Mouse (Mus musculus) thymus, adult 2 months (tissue): ENCODE measurements at regions not wholly inside any gene's neighbourhood (a gene's known extent, or its start where the extent isn't known, plus 50 kb on each side); places are given as distances from the start of the nearest gene placed in this dataset.
"Not testable (repeated sequence)": the region's sequence is repeated elsewhere in the genome, so short reads cannot be mapped to it uniquely, and the experiment has no call there.

Source experiments
- DNase-seq: peaks from one replicate; pipeline ENCODE4 v3.0.0; 2021
- H3K27ac ChIP-seq: fragments of 200-500 bp; 2 replicates; pipeline ENCODE4 v1.5.1; 2012; ENCODE audit warnings: low read length, control low read depth; ENCODE audit not compliant: control insufficient read depth, insufficient read depth
- H3K27me3 ChIP-seq: fragments of 200-500 bp; 2 replicates; pipeline ENCODE4 v1.6.1; 2012; ENCODE audit warnings: mild to moderate bottlenecking, low read length, moderate library complexity, mixed read lengths; ENCODE audit not compliant: control insufficient read depth, insufficient read depth
- H3K36me3 ChIP-seq: fragments of 200-500 bp; 2 replicates; pipeline ENCODE4 v1.6.1; 2012; ENCODE audit warnings: mild to moderate bottlenecking, low read length, moderate library complexity; ENCODE audit not compliant: control insufficient read depth, insufficient read depth
- H3K4me1 ChIP-seq: fragments of 200-500 bp; replicated peaks from 2 replicates; pipeline ENCODE4 v1.6.1; 2012; ENCODE audit warnings: low read length; ENCODE audit not compliant: control insufficient read depth, insufficient read depth
- H3K4me3 ChIP-seq: fragments of 200-500 bp; 2 replicates; pipeline ENCODE4 v1.5.1; 2012; ENCODE audit warnings: mild to moderate bottlenecking, low read length, control low read depth, moderate library complexity; ENCODE audit not compliant: control insufficient read depth, insufficient read depth
- CTCF ChIP-seq: fragments of 200-500 bp; IDR thresholded peaks from 2 replicates; pipeline ENCODE4 v1.5.1; 2012; ENCODE audit warnings: mild to moderate bottlenecking, control low read depth, low read length, moderate library complexity, borderline replicate concordance; ENCODE audit not compliant: control insufficient read depth, poor library complexity, insufficient read depth; ENCODE audit errors: extremely low read depth
- POLR2A ChIP-seq: fragments of 200-500 bp; IDR thresholded peaks from 2 replicates; pipeline ENCODE4 v1.6.1; 2012; ENCODE audit warnings: mild to moderate bottlenecking, low read length, control low read depth, moderate library complexity; ENCODE audit not compliant: control insufficient read depth, poor library complexity, insufficient read depth; ENCODE audit errors: extremely low read depth
- WGBS: fragments of 180-500 bp; shearing (Covaris S2); methylation state at CpG from one replicate; pipeline ENCODE4 v1.1.7; 2018; 5-methylcytosine and 5-hydroxymethylcytosine counted together

DNA sequence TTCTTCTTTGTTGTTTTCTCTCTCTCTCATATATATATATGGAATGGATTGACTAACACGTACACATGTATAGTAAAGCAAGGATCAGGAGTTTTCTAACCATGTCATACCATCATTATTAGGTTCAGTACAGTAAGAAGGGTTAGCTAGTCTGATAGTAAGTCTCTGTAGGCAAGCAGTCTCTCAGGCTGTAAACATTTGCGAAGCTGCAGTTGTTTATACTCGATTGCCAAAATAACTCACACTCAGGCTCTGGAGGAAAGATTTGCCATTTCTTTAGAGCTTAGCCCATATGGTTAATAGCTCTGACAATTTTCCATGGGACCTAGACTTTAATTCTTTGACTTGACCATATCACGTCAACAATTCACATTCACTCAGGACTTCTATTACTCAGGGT, 348.3 kb upstream of the Slc10a2 start:
- H3K4me3 ChIP-seq: no peak overlapping the region
- H3K4me1 ChIP-seq: no peaks in the 10 kb centered on the region
- DNase-seq: no peak
- H3K27ac ChIP-seq: no peak overlapping the region
- 95% methylated on average over 4 of the region's 4 CpGs for WGBS
- H3K27me3 ChIP-seq: no peaks in the 10 kb centered on the region
- no peaks in the 10 kb centered on the region for H3K36me3 ChIP-seq
- no peak for TF ChIP-seq POLR2A
- no peak for TF ChIP-seq CTCF

DNA sequence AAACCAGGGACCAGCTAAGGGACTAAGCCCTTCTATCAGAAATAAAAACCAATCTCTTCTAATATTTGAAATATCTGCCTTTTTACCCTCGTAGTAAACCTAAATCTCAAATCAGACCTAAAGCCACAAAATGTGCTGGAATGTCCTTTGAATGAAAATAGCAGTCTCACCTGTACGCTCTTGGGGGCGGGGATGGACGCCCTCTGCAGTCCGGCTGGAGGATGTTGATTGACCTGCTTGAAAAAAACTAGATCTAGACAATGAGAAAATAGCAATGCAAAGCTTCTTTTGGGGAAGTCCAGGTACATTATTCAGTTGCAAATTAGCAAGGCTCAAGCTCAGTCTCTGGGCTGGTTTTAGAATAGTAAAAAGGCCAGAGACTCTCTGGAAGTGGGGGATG, 337.1 kb upstream of the Slc10a2 start:
- H3K36me3 ChIP-seq, H3K4me1 ChIP-seq, DNase-seq, H3K4me3 ChIP-seq, H3K27ac ChIP-seq, H3K27me3 ChIP-seq: not testable (repeated sequence)
- 91% methylated on average over 5 of the region's 5 CpGs for WGBS

DNA sequence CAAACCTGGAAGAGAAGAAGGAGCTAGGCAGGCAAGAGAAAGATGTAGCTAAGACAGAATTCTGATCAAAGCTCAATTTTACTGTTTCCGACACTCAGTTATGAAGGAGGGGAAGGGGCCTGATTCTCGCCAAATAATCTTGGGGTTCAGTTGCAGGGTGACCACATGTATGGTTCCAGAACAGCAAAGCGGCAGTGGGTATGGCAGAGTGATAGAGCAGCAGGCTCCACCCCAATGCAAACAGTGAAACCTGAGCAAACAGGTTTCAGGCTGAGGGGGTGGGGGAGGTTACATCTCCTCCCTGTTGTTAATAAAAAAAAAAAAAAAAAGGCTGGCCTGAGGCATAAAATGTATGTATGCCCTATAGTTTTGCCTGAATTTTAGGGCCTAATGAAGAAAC, 335.3 kb upstream of the Slc10a2 start:
- WGBS: 97% methylated on average over 3 of the region's 3 CpGs

DNA sequence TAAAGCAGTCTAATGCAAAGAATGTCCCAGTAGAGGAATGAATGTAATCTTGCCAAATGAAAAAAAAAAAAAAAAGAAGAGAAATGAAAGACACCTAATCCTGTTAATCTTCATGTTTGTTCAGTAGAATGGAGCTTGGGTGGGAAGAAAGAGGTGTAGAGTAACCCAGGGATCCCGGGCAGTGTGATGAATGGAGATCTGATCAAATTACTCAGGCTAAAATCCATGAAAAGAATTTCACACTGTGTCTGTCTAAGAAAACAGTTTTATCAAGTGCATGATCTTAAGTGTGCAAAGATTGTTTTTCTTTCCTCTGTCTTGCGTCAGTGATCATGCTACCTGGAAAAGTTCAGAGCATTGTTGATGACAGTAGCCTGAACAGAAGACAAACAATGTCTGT, 333.9 kb upstream of the Slc10a2 start:
- Histone ChIP-seq H3K36me3 (no peaks in the 10 kb centered on the region), H3K4me3 (no peak overlapping the region), H3K4me1 (no peaks in the 10 kb centered on the region), H3K27ac (no peak overlapping the region), H3K27me3 (no peaks in the 10 kb centered on the region)
- 85% methylated on average over 2 of the region's 2 CpGs for WGBS
- no peak for TF ChIP-seq CTCF
- no peak for TF ChIP-seq POLR2A
- DNase-seq: no peak

More for the DNA sequence above, 335.3 kb upstream of the Slc10a2 start:
- H3K27me3 ChIP-seq, H3K4me1 ChIP-seq, DNase-seq, H3K27ac ChIP-seq, H3K4me3 ChIP-seq, H3K36me3 ChIP-seq: not testable (repeated sequence)

DNA sequence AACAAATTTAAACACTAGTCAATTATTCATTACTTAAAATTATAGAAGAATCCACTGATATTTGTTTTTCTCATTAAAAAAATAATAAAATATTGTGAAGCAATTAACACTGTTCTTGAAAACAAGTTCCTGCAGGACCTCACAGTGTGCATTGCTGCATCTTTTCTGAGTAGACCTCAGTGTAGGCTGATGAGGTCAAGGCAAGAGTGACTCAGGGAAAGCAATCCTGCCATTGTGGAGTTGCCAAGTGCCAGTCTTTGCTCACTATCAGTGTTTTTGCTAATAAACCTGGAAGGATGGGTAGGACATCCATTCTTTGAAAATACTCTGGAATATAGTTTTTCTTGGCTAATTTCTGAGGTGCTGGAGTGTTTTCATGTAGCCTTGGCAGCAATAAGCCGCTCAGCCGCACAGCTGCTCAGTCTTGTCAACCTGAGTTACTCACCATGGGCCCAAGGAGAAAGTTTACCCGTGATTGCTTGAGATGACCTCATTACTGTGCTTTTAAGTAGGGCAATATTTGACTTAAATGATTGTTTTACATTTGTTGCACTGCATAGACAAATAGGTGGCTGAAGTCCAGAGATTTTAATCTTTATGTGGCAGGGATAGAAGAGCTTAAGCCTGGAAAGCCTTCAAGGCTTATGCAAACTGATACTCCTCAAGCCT, 323.3 kb upstream of the Slc10a2 start:
- TF ChIP-seq POLR2A: no peak
- TF ChIP-seq CTCF: no peak
- Histone ChIP-seq H3K27me3 (no peaks in the 10 kb centered on the region), H3K27ac (no peak overlapping the region), H3K36me3 (no peaks in the 10 kb centered on the region), H3K4me1 (no peaks in the 10 kb centered on the region), H3K4me3 (no peak overlapping the region)
- 74% methylated on average over 3 of the region's 3 CpGs for WGBS
- DNase-seq: no peak

DNA sequence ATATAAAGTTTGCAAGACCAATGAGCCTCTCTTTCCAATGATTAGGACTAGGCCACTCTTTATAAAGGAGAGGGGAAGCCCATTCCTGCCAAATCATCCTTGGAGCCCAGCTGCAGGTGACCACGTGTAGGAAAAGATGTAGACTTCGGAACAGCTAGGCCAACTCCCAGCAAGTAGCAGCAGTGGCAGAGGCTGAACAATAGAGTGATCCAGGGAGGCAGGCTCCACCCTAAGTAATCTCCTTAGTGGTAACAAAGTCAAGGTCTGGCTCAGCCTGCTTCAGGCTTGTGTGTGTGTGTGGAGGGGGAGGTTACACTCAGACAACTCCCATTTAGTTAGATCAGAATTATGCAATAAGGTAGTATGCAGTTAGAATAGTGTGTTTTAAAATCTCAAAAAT, 311.7 kb upstream of the Slc10a2 start:
- not testable (repeated sequence) for H3K27ac ChIP-seq, H3K36me3 ChIP-seq, H3K27me3 ChIP-seq, DNase-seq, H3K4me3 ChIP-seq, H3K4me1 ChIP-seq
- WGBS: 60% methylated on average over 2 of the region's 2 CpGs

DNA sequence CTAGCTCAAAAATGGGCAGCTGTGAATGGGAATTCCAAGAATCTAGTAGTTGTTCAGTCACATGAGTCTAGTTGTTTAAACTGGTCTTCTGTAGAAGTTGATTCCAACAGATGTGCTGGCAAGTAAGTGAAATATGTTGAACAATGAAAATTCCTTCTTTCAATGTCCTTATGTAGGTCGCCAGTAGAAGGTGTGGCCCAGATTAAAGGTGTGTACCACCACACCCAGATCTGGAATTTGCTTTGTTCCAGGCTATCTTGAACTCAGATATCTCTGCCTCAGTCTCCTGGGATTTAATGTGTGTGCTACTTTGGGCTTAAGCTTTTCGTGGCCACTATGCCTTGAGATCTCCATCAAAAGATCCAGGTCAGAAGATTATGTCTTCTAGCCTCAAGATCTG, 279.7 kb upstream of the Slc10a2 start:
- Histone ChIP-seq H3K4me3 (no peak overlapping the region), H3K36me3 (no peaks in the 10 kb centered on the region), H3K4me1 (no peaks in the 10 kb centered on the region), H3K27me3 (no peaks in the 10 kb centered on the region), H3K27ac (no peak overlapping the region)
- no peak for DNase-seq
- 89% methylated on average over 2 of the region's 2 CpGs for WGBS
- TF ChIP-seq CTCF (no peak), POLR2A (no peak)
